Mouse (Mus musculus): ENCODE measurements around the gene Tuft1. TPM values are rescaled to one million over a fixed set of nuclear protein-coding genes. Genes with fewer than 3 reads are reported as not detected.
"Not testable (repeated sequence)": the region's sequence is repeated elsewhere in the genome, so short reads cannot be mapped to it uniquely, and the experiment has no call there.

The Tuft1 gene
- 62.3 TPM for polyA plus RNA-seq (2021)

- in situ Hi-C loops (cut with MboI; ENCODE audit: low pct_unique_long_range_greater_than_20kb), result loop anchor here (5.0 kb wide), 1 partner anchor 99 kb away; no protein-coding TSS in a partner anchor
- peak; percentile 84 for ATAC-seq
- CTCF ChIA-PET; DNase-seq (ENCODE audit: low read depth, low spot score); POLR2A ChIA-PET; H3K27me3 ChIP-seq: not testable (repeated sequence)
Observed at GRCm38 (mm10) chr3:94658740-94659095, at the start of gene Tuft1. Gene Tuft1 (minus strand): TSS chr3:94658872.

GRCm38 (mm10) chr3:94703364-94703763, 44.7 kb upstream of the Tuft1 start:
- ATAC-seq; CTCF ChIA-PET; POLR2A ChIA-PET; DNase-seq (ENCODE audit: low read depth, low spot score); H3K27me3 ChIP-seq: not testable (repeated sequence)
- TF ChIP-seq CTCF (IDR thresholded peaks at IDR 0.05), result peak; percentile 60
- in situ Hi-C loops (cut with MboI; ENCODE audit: low pct_unique_long_range_greater_than_20kb), result loop anchor here (5.0 kb wide), 2 partner anchors 76 to 239 kb away; no protein-coding TSS in a partner anchor

- CTCF ChIA-PET, result no interaction called here
- ATAC-seq, result no peak
- POLR2A ChIA-PET, result no interaction called here
- no peaks in the 10 kb centered on the region for H3K27me3 ChIP-seq
- no peak for TF ChIP-seq CTCF (IDR thresholded peaks at IDR 0.05)
- DNase-seq (ENCODE audit: low read depth, low spot score), result no peak
- in situ Hi-C loops (cut with MboI; ENCODE audit: low pct_unique_long_range_greater_than_20kb), result loop anchor here (5.0 kb wide), 2 partner anchors 76 to 239 kb away; no protein-coding TSS in a partner anchor
Observed at GRCm38 (mm10) chr3:94702856-94703255, 44.2 kb upstream of the Tuft1 start.

- POLR2A ChIA-PET; H3K27me3 ChIP-seq; DNase-seq (ENCODE audit: low read depth, low spot score); CTCF ChIA-PET: not testable (repeated sequence)
- in situ Hi-C loops (cut with MboI; ENCODE audit: low pct_unique_long_range_greater_than_20kb), result loop anchor here (5.0 kb wide), 2 partner anchors 75 to 240 kb away; no protein-coding TSS in a partner anchor
- peak; percentile 7 for ATAC-seq
Observed at GRCm38 (mm10) chr3:94702163-94702810, 43.6 kb upstream of the Tuft1 start.

- H3K27me3 ChIP-seq; ATAC-seq; DNase-seq (ENCODE audit: low read depth, low spot score); in situ Hi-C loops (cut with MboI; ENCODE audit: low pct_unique_long_range_greater_than_20kb); CTCF ChIA-PET; POLR2A ChIA-PET: not testable (repeated sequence)
Observed at GRCm38 (mm10) chr3:94696257-94696656, 37.6 kb upstream of the Tuft1 start.

GRCm38 (mm10) chr3:94695591-94695990, 36.9 kb upstream of the Tuft1 start:
- DNase-seq (ENCODE audit: low read depth, low spot score); in situ Hi-C loops (cut with MboI; ENCODE audit: low pct_unique_long_range_greater_than_20kb); CTCF ChIA-PET; H3K27me3 ChIP-seq; ATAC-seq; POLR2A ChIA-PET: not testable (repeated sequence)

GRCm38 (mm10) chr3:94693874-94694273, 35.2 kb upstream of the Tuft1 start:
- H3K27me3 ChIP-seq; DNase-seq (ENCODE audit: low read depth, low spot score); in situ Hi-C loops (cut with MboI; ENCODE audit: low pct_unique_long_range_greater_than_20kb); CTCF ChIA-PET; ATAC-seq: not testable (repeated sequence)
- POLR2A ChIA-PET, result interaction anchor here (0.6 kb wide), 1 partner anchor 1447 kb away, joined by 3 read pairs; no protein-coding TSS in a partner anchor

- POLR2A ChIA-PET, result interaction anchor here (0.6 kb wide), 1 partner anchor 1446 kb away, joined by 3 read pairs; no protein-coding TSS in a partner anchor
- in situ Hi-C loops (cut with MboI; ENCODE audit: low pct_unique_long_range_greater_than_20kb), result no loop called here
- CTCF ChIA-PET, result no interaction called here
- DNase-seq (ENCODE audit: low read depth, low spot score) (no peak), ATAC-seq (no peak)
- H3K27me3 ChIP-seq, result no peaks in the 10 kb centered on the region
- no peak for TF ChIP-seq CTCF (IDR thresholded peaks at IDR 0.05)
Observed at GRCm38 (mm10) chr3:94693329-94693825, 34.7 kb upstream of the Tuft1 start, which contains the start of gene Selenbp2. Gene Selenbp2 (plus strand): TSS chr3:94693556.

GRCm38 (mm10) chr3:94691694-94692093, 33.0 kb upstream of the Tuft1 start:
- H3K27me3 ChIP-seq; CTCF ChIA-PET; ATAC-seq; DNase-seq (ENCODE audit: low read depth, low spot score); POLR2A ChIA-PET; in situ Hi-C loops (cut with MboI; ENCODE audit: low pct_unique_long_range_greater_than_20kb): not testable (repeated sequence)

- TF ChIP-seq CTCF (IDR thresholded peaks at IDR 0.05), result no peak
- ChIA-PET POLR2A (no interaction called here), CTCF (no interaction called here)
- DNase-seq (ENCODE audit: low read depth, low spot score), result no peak
- in situ Hi-C loops (cut with MboI; ENCODE audit: low pct_unique_long_range_greater_than_20kb), result no loop called here
- no peaks in the 10 kb centered on the region for H3K27me3 ChIP-seq
- ATAC-seq, result no peak
Observed at GRCm38 (mm10) chr3:94690616-94691247, 32.1 kb upstream of the Tuft1 start.

GRCm38 (mm10) chr3:94690162-94690561, 31.5 kb upstream of the Tuft1 start:
- ATAC-seq; in situ Hi-C loops (cut with MboI; ENCODE audit: low pct_unique_long_range_greater_than_20kb); POLR2A ChIA-PET; DNase-seq (ENCODE audit: low read depth, low spot score); CTCF ChIA-PET; H3K27me3 ChIP-seq: not testable (repeated sequence)

- H3K27me3 ChIP-seq; ATAC-seq; CTCF ChIA-PET; POLR2A ChIA-PET; DNase-seq (ENCODE audit: low read depth, low spot score): not testable (repeated sequence)
- in situ Hi-C loops (cut with MboI; ENCODE audit: low pct_unique_long_range_greater_than_20kb), result loop anchor here (5.0 kb wide), 1 partner anchor 238 kb away; no protein-coding TSS in a partner anchor
Observed at GRCm38 (mm10) chr3:94689195-94689594, 30.5 kb upstream of the Tuft1 start.

- POLR2A ChIA-PET; DNase-seq (ENCODE audit: low read depth, low spot score); ATAC-seq; H3K27me3 ChIP-seq; CTCF ChIA-PET: not testable (repeated sequence)
- in situ Hi-C loops (cut with MboI; ENCODE audit: low pct_unique_long_range_greater_than_20kb), result loop anchor here (5.0 kb wide), 1 partner anchor 239 kb away; no protein-coding TSS in a partner anchor
Observed at GRCm38 (mm10) chr3:94688698-94689097, 30.0 kb upstream of the Tuft1 start.

GRCm38 (mm10) chr3:94685989-94686772, 27.5 kb upstream of the Tuft1 start:
- POLR2A ChIA-PET; H3K27me3 ChIP-seq; ATAC-seq; CTCF ChIA-PET; DNase-seq (ENCODE audit: low read depth, low spot score): not testable (repeated sequence)
- in situ Hi-C loops (cut with MboI; ENCODE audit: low pct_unique_long_range_greater_than_20kb), result loop anchor here (5.0 kb wide), 1 partner anchor 241 kb away; no protein-coding TSS in a partner anchor
